8 mouse cellular contexts compared by ENCODE assay signal in the genomic region with DNA sequence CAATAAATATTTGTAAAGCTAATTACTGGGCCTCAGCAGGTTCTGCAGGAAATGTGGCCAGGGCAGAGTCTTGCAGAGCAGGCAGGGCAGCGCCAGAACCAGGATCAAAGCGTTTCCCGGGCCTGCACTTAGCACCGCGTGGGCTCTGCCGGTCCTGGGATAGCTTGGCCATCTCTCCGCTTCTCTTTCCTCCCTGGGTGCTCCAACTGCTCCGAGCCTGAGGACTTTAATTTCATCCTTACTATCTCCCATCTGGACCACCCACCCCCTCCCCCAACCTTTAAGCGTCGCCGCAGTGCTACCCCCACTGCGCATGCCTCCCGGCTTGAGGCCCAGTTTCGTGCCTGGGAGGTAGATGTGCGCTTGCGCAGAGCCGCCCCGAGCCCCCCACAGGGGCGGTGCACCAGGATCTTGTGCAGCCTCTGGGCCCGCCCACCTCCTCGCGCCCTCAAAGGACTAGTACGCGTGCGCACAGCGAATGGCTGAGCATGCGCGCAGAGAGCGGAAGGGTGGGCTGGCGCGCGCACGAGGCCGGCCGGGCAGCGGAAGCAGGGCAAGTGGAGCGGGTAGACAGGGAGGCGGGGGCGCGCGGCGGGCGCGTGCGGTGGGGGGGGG. TPM values are rescaled to one million over a fixed set of nuclear protein-coding genes. Genes with fewer than 3 reads are reported as not detected.
DNase-seq lines count a peak whose midpoint lies in the region; ATAC-seq and TF ChIP-seq lines count a peak whose summit lies in the region.

Gene Smarca4 (plus strand): TSS at position 553 of the 615 bp plus-strand sequence.

- WGBS in forebrain, embryonic 13.5 days = under 1% methylated on average over 33 of the region's 45 CpGs
- WGBS in large intestine, adult 2 months = under 1% methylated on average over 39 of the region's 45 CpGs
- under 1% methylated on average over 43 of the region's 45 CpGs for WGBS in liver, postnatal 0 days (ENCODE audit: insufficient replicate concordance)
- under 1% methylated on average over 43 of the region's 45 CpGs for WGBS in neural tube, embryonic 14.5 days

- DNase-seq in heart, postnatal 10 days = peak; percentile 100
- DNase-seq in large intestine, adult 2 months (ENCODE audit: low read depth, low spot score) = peak; percentile 97
- DNase-seq in liver, postnatal 0 days = peak; percentile 99
- DNase-seq in testis, postnatal 10 days (ENCODE audit: low spot score) = peak; percentile 99

- no peak for TF ChIP-seq CTCF in ES-Bruce4 (IDR thresholded peaks at IDR 0.05; ENCODE audit: low read depth, low read length)
- TF ChIP-seq CTCF in liver, postnatal 0 days (IDR thresholded peaks at IDR 0.05; ENCODE audit: low read depth) = no peak

- H3K27ac ChIP-seq in ES-Bruce4 (ENCODE audit: insufficient read depth, low read length) = peak within 1 kb of the TSS; percentile 90
- H3K27ac ChIP-seq in forebrain, embryonic 13.5 days = peak within 1 kb of the TSS; percentile 98
- H3K27ac ChIP-seq in liver, postnatal 0 days (ENCODE audit: low read depth) = peak within 1 kb of the TSS; percentile 91
- peak within 1 kb of the TSS; percentile 99 for H3K27ac ChIP-seq in neural tube, embryonic 14.5 days (ENCODE audit: low read depth, low read length)

- H3K9me3 ChIP-seq in ES-Bruce4 (replicated peaks; ENCODE audit: control insufficient read depth, insufficient read depth, low read length, poor library complexity, severe bottlenecking) = no peaks in the 10 kb centered on the region
- no peaks in the 10 kb centered on the region for H3K9me3 ChIP-seq in forebrain, embryonic 13.5 days (replicated peaks)
- H3K9me3 ChIP-seq in liver, postnatal 0 days (ENCODE audit: low read length) = no peaks in the 10 kb centered on the region
- no peaks in the 10 kb centered on the region for H3K9me3 ChIP-seq in neural tube, embryonic 14.5 days (ENCODE audit: control insufficient read depth, low read length)

- peak within 1 kb of the TSS; percentile 97 for H3K4me3 ChIP-seq in ES-Bruce4 (ENCODE audit: low read depth, low read length)
- H3K4me3 ChIP-seq in forebrain, embryonic 13.5 days = peak within 1 kb of the TSS; percentile 81
- peak within 1 kb of the TSS; percentile 79 for H3K4me3 ChIP-seq in liver, postnatal 0 days (ENCODE audit: low read depth, low read length)
- H3K4me3 ChIP-seq in neural tube, embryonic 14.5 days (ENCODE audit: low read depth, low read length) = peak within 1 kb of the TSS; percentile 81

- H3K9ac ChIP-seq in ES-Bruce4 (ENCODE audit: low read depth, poor library complexity, severe bottlenecking) = peak within 1 kb of the TSS; percentile 81
- H3K9ac ChIP-seq in forebrain, embryonic 13.5 days = peak within 1 kb of the TSS; percentile 91
- peak within 1 kb of the TSS; percentile 82 for H3K9ac ChIP-seq in liver, postnatal 0 days (replicated peaks)
- peak within 1 kb of the TSS; percentile 96 for H3K9ac ChIP-seq in neural tube, embryonic 14.5 days (replicated peaks; ENCODE audit: low read depth, low read length)

- no peaks in the 10 kb centered on the region for H3K36me3 ChIP-seq in ES-Bruce4 (ENCODE audit: control insufficient read depth, insufficient read depth, low read length, poor library complexity, severe bottlenecking)
- H3K36me3 ChIP-seq in forebrain, embryonic 13.5 days (ENCODE audit: poor library complexity, severe bottlenecking) = no peaks in the 10 kb centered on the region
- no peaks in the 10 kb centered on the region for H3K36me3 ChIP-seq in liver, postnatal 0 days (replicated peaks; ENCODE audit: insufficient read depth, low read length)
- no peaks in the 10 kb centered on the region for H3K36me3 ChIP-seq in neural tube, embryonic 14.5 days (ENCODE audit: control insufficient read depth, insufficient read depth, low read length)

- H3K4me2 ChIP-seq in forebrain, embryonic 13.5 days = peak within 1 kb of the TSS; percentile 80
- H3K4me2 ChIP-seq in liver, postnatal 0 days (ENCODE audit: low read depth, low read length) = peak within 1 kb of the TSS; percentile 88
- H3K4me2 ChIP-seq in neural tube, embryonic 14.5 days (ENCODE audit: low read depth, low read length) = peak within 1 kb of the TSS; percentile 75

- no peaks in the 10 kb centered on the region for H3K4me1 ChIP-seq in ES-Bruce4 (ENCODE audit: control insufficient read depth, insufficient read depth, low read length)
- peaks cover 34% of the 10 kb centered on the region for H3K4me1 ChIP-seq in forebrain, embryonic 13.5 days
- H3K4me1 ChIP-seq in liver, postnatal 0 days (ENCODE audit: insufficient read depth) = peaks cover 21% of the 10 kb centered on the region
- peaks cover 16% of the 10 kb centered on the region for H3K4me1 ChIP-seq in neural tube, embryonic 14.5 days (ENCODE audit: control insufficient read depth, insufficient read depth, low read length)

- TF ChIP-seq EP300 in ES-Bruce4 (IDR thresholded peaks at IDR 0.05; ENCODE audit: insufficient read depth, low read depth, low read length) = peak; percentile 70; the same call in 1 of the 2 replicates
- no peak for TF ChIP-seq EP300 in liver, postnatal 0 days (IDR thresholded peaks at IDR 0.05; ENCODE audit: low read depth)

- no peaks in the 10 kb centered on the region for H3K27me3 ChIP-seq in ES-Bruce4 (ENCODE audit: control insufficient read depth, insufficient read depth, low read length, poor library complexity, severe bottlenecking)
- no peaks in the 10 kb centered on the region for H3K27me3 ChIP-seq in forebrain, embryonic 13.5 days
- H3K27me3 ChIP-seq in liver, postnatal 0 days (ENCODE audit: insufficient read depth, low read length) = no peaks in the 10 kb centered on the region
- H3K27me3 ChIP-seq in neural tube, embryonic 14.5 days (ENCODE audit: control insufficient read depth, insufficient read depth, low read length) = no peaks in the 10 kb centered on the region

- intact Hi-C loops in heart, postnatal 10 days (cut with DNase I) = loop anchor here (5.0 kb wide), 1 partner anchor 182 kb away; the partner anchor contains the start of gene Kank2

- TF ChIP-seq POLR2A in ES-Bruce4 (IDR thresholded peaks at IDR 0.05; ENCODE audit: insufficient read depth, low read length) = peak; percentile 84

- peak; percentile 96 for ATAC-seq in cerebellum, adult (ENCODE audit: insufficient number of reproducible peaks, low FRiP score, low TSS enrichment)
- peak; percentile 95 for ATAC-seq in forebrain, embryonic 13.5 days
- ATAC-seq in liver, postnatal 0 days = peak; percentile 96
- peak; percentile 94 for ATAC-seq in neural tube, embryonic 14.5 days (ENCODE audit: low read depth)

RNA-seq across cellular contexts. Expression of gene Smarca4, which starts in this region (rescaled TPM):
- 100.0 and 111 TPM in 2 replicates for polyA plus RNA-seq in ES-Bruce4 (2011; ENCODE audit: insufficient read depth, insufficient read length, low read depth, missing spikeins)
- 159 and 174 TPM in 2 replicates for polyA plus RNA-seq in forebrain, embryonic 13.5 days (2015; fragmentation: Nextera tagmentation; extraction: Ambion mirVana)
- total RNA-seq in heart, postnatal 10 days (2021) = 10 to 100 TPM; 55.6 to 59.8 TPM
- polyA plus RNA-seq in large intestine, adult 2 months (2012; rRNA removed) = 25.3 and 38.3 TPM in 2 replicates
- 12.8 and 14.3 TPM in 2 replicates for polyA plus RNA-seq in liver, postnatal 0 days (2015; fragmentation: Nextera tagmentation; extraction: Ambion mirVana)
- 138 and 152 TPM in 2 replicates for polyA plus RNA-seq in neural tube, embryonic 14.5 days (2014; fragmentation: Nextera tagmentation; extraction: Ambion mirVana)

Comparison
In these comparisons a context has a peak if more than half of its experiments do, and no peak if none do; other contexts are left out.
1. Peak in every context shown above with its lines: DNase-seq, ATAC-seq, H3K4me3 ChIP-seq and H3K27ac ChIP-seq.